Mouse (Mus musculus) activated CD4-positive, CD25-positive, alpha-beta regulatory T cell (primary cell): ENCODE measurements around the gene Mysm1. TPM values are rescaled to one million over a fixed set of nuclear protein-coding genes. Genes with fewer than 3 reads are reported as not detected.

Experiments
- polyA plus RNA-seq, 2 experiments: library from polyadenylated mRNA; unstranded; fragments of 100-300 nt; shearing (Covaris generic); gene quantifications; one replicate each; pipeline ENCODE4 v1.2.1; 2017

Mysm1 gene
- 10 to 100 TPM; 42.4 to 54.4 TPM for polyA plus RNA-seq

DNA sequence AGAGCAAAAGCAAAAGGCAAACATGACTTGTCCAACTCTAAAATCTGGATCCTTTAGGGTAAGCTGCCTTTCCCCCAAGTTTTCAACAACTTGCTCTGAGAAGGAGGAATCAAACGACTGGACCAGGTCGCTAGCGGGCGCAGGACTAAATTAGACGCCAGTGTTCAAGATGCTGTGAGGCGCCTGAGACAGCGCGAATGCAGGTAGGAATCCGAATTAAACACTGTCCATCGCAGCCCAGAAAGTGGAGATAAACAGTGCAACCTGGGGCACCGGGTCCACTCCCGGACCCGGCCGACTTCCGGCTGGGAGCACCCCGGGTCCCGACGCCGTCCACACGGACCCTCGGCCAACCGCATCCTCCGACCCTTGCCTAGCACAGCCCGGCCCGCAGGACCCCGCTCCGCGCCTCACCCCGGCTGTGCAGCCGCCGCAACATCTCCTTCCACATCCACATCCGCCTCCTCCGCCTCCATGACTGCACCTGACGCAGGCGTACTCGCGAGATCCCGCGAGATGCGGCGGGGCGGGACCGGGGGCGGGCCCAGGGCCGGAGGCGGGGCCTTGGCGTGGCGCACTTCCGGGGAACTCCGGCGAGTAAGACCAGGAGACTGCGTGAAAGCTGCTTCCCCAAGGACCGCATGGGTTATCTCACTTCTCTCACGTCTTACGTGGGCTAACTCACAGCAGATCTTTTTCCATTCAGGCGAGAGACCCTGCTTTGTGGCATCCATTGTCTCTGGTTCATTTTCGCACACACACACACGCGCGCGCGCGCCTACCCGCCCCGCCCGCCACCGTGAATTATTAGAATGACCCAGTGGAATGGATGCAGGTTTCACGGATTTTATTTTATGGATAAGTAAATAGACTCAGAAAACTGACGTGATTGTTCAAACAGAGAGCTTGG, at the start of gene Mysm1:
Gene Mysm1, minus strand, starts transcription at position 511 of the 910 bp plus-strand sequence.

DNA sequence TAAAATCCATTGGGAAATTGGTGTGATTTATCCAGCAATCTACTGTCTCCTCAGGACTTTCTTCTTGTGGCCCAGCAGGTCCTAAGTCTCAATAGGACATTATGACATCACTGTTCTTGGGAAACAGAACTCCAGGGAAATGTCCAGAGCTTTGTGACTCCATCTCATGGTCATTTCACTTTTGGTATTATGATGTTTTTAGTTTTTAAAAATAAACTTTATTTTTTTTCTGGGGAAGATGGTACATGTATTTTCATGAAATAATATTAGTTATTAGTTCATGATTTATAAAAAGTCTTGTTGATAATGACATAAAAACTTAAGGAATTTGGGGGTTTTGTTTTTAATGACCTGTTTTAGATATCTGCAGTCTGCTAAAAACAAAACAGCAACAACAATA, 50.2 kb downstream of the Mysm1 start, which contains the start of gene Eqtn:
Gene Eqtn, minus strand, starts transcription at position 101 of the 400 bp plus-strand sequence.

Other genes with a start within 250 kb of the Mysm1 start
- under 1 TPM in 1 of 2 experiments, not detected in 1; 0.04 TPM for gene Tek, start 239.8 kb downstream of the Mysm1 start, polyA plus RNA-seq
- under 1 TPM in 1 of 2 experiments, not detected in 1; 0.22 TPM for gene Eqtn, start 50.3 kb downstream of the Mysm1 start, polyA plus RNA-seq
- 10 to 100 TPM in 1 of 2 experiments, 1 to 10 TPM in 1; 7.6 to 37.9 TPM for gene Jun, start 73.1 kb upstream of the Mysm1 start, polyA plus RNA-seq